Mouse (Mus musculus): Measurements from ENCODE around the gene Tmem147. TPM values are rescaled to one million over a fixed set of nuclear protein-coding genes. Genes with fewer than 3 reads are reported as not detected.

Tmem147 gene
- 108 and 121 TPM in 2 replicates for polyA plus RNA-seq (2015; fragmentation: Nextera tagmentation; extraction: Ambion mirVana)

GRCm38 (mm10) chr7:30729396-30730063 lies at the start of gene Tmem147:
TSS of gene Tmem147 (minus strand) at chr7:30729540.
- under 1% methylated on average over 59 of the region's 60 CpGs for WGBS (ENCODE audit: insufficient replicate concordance)
- ATAC-seq (ENCODE audit: low read depth) = peak; percentile 94
- DNase-seq = peak; percentile 89
- peak within 1 kb of the TSS; percentile 87 for H3K9ac ChIP-seq
- H3K4me3 ChIP-seq (replicated peaks) = peak within 1 kb of the TSS; percentile 77
- peak within 1 kb of the TSS; percentile 92 for H3K4me2 ChIP-seq
- peak within 1 kb of the TSS; percentile 92 for H3K27ac ChIP-seq
- peaks cover 39% of the 10 kb centered on the region for H3K36me3 ChIP-seq
- no peaks in the 10 kb centered on the region for H3K27me3 ChIP-seq
- peaks cover 30% of the 10 kb centered on the region for H3K4me1 ChIP-seq (replicated peaks)
- no peaks in the 10 kb centered on the region for H3K9me3 ChIP-seq (replicated peaks)

GRCm38 (mm10) chr7:30777911-30778310 lies 48.6 kb upstream of the Tmem147 start:
- DNase-seq (no peak), ATAC-seq (ENCODE audit: low read depth) (no peak)
- Histone ChIP-seq H3K4me2 (no peak overlapping the region), H3K4me1 (replicated peaks) (no peaks in the 10 kb centered on the region), H3K27me3 (no peaks in the 10 kb centered on the region), H3K27ac (no peak overlapping the region), H3K36me3 (no peaks in the 10 kb centered on the region), H3K4me3 (replicated peaks) (no peak overlapping the region), H3K9me3 (replicated peaks) (no peaks in the 10 kb centered on the region), H3K9ac (no peak overlapping the region)
- WGBS (ENCODE audit: insufficient replicate concordance) = 33% methylated on average over 1 of the region's 1 CpGs

- Histone ChIP-seq H3K4me3 (replicated peaks) (no peak overlapping the region), H3K36me3 (no peaks in the 10 kb centered on the region), H3K9me3 (replicated peaks) (no peaks in the 10 kb centered on the region), H3K27ac (no peak overlapping the region), H3K4me2 (no peak overlapping the region), H3K4me1 (replicated peaks) (no peaks in the 10 kb centered on the region), H3K27me3 (no peaks in the 10 kb centered on the region), H3K9ac (no peak overlapping the region)
- DNase-seq (no peak), ATAC-seq (ENCODE audit: low read depth) (no peak)
- 50% methylated on average over 7 of the region's 7 CpGs for WGBS (ENCODE audit: insufficient replicate concordance)
These were observed 47.8 kb upstream of the Tmem147 start for GRCm38 (mm10) chr7:30777081-30777579.

DNA sequence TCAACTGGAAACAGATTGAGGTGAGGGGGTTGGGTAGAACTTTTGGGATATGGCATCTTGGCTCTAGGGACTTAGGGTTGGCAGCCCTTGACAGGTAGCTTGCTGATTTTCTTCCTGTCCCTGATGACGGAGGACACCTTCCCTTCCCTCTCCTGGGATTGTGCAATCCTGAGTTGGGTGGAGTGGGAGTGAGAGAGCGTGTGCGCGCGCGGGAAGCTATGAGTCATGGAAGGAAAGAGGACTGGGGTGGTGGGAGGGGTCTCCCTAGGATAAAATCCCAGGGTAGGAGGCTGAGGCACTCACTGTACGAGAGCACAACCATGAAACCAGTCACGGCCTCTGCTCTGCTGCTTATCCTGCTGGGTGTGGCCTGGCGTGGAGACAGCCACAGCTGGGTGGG lies 46.8 kb upstream of the Tmem147 start:
- Histone ChIP-seq H3K4me1 (replicated peaks) (no peaks in the 10 kb centered on the region), H3K9me3 (replicated peaks) (no peaks in the 10 kb centered on the region), H3K36me3 (no peaks in the 10 kb centered on the region), H3K9ac (no peak overlapping the region), H3K27me3 (no peaks in the 10 kb centered on the region), H3K4me2 (no peak overlapping the region), H3K4me3 (replicated peaks) (no peak overlapping the region), H3K27ac (no peak overlapping the region)
- WGBS (ENCODE audit: insufficient replicate concordance) = 72% methylated on average over 9 of the region's 9 CpGs
- ATAC-seq (ENCODE audit: low read depth) = no peak
- DNase-seq = no peak

DNA sequence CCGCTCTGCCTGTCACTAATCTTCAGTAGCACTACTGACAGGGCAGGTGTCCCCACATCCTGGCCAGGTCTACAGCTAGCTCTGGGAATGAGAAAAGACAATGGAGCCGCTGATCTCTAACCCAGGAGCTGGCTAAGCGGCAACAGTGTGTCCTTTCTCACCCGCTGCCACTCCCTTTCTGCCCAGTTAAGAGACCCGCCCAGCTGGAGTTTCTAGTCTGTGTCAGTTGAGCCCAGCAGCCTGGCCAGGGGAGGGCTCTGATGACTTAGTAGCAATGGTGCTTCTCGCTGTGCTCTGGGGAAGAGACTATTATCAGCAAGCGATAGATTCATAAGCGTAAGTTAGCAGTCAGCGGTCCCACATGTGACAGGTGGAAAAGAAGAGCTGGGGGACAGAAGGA lies 39.9 kb upstream of the Tmem147 start:
- Histone ChIP-seq H3K4me3 (replicated peaks) (no peak overlapping the region), H3K27ac (no peak overlapping the region), H3K9ac (no peak overlapping the region), H3K36me3 (no peaks in the 10 kb centered on the region), H3K27me3 (peaks cover 20% of the 10 kb centered on the region), H3K4me1 (replicated peaks) (no peaks in the 10 kb centered on the region), H3K9me3 (replicated peaks) (no peaks in the 10 kb centered on the region), H3K4me2 (no peak overlapping the region)
- no peak for DNase-seq
- WGBS (ENCODE audit: insufficient replicate concordance) = 28% methylated on average over 9 of the region's 9 CpGs
- no peak for ATAC-seq (ENCODE audit: low read depth)

- Histone ChIP-seq H3K4me3 (replicated peaks) (no peak overlapping the region), H3K27ac (no peak overlapping the region), H3K36me3 (no peaks in the 10 kb centered on the region), H3K9ac (no peak overlapping the region), H3K9me3 (replicated peaks) (no peaks in the 10 kb centered on the region), H3K27me3 (peaks cover 26% of the 10 kb centered on the region), H3K4me1 (replicated peaks) (peaks cover 10% of the 10 kb centered on the region), H3K4me2 (no peak overlapping the region)
- WGBS (ENCODE audit: insufficient replicate concordance) = 70% methylated on average over 4 of the region's 4 CpGs
- DNase-seq (no peak), ATAC-seq (ENCODE audit: low read depth) (no peak)
These were observed 37.1 kb upstream of the Tmem147 start for GRCm38 (mm10) chr7:30766408-30766807.

DNA sequence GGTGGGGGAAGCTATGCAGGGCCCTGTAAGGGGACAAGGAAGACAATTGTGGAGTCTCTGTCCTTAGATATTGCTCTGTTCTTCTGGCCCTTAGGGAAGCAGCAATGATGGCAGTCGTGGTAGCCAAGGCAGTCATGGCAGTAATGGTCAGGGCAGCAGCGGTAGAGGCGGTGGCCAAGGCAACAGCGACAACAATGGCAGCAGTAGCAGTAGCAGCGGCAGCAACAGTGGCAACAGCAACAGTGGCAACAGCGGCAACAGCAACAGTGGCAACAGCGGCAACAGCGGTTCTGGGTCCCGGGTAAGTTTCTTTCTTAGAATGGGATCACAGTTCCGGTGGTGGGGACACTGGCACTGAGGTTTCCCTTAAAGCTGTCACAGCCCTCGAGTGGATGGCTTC lies 35.8 kb upstream of the Tmem147 start:
- Histone ChIP-seq H3K9ac (no peak overlapping the region), H3K4me3 (replicated peaks) (no peak overlapping the region), H3K36me3 (no peaks in the 10 kb centered on the region), H3K4me2 (no peak overlapping the region), H3K9me3 (replicated peaks) (no peaks in the 10 kb centered on the region), H3K4me1 (replicated peaks) (peaks cover 17% of the 10 kb centered on the region), H3K27me3 (peaks cover 26% of the 10 kb centered on the region), H3K27ac (no peak overlapping the region)
- 37% methylated on average over 11 of the region's 11 CpGs for WGBS (ENCODE audit: insufficient replicate concordance)
- DNase-seq (no peak), ATAC-seq (ENCODE audit: low read depth) (no peak)

GRCm38 (mm10) chr7:30763456-30763855 lies 34.1 kb upstream of the Tmem147 start, which contains the start of gene Dmkn:
TSS of gene Dmkn (plus strand) at chr7:30763756.
- H3K4me3 ChIP-seq (replicated peaks) = no peak within 1 kb of the TSS
- no peak for ATAC-seq (ENCODE audit: low read depth)
- H3K27ac ChIP-seq = no peak within 1 kb of the TSS
- no peaks in the 10 kb centered on the region for H3K36me3 ChIP-seq
- peaks cover 19% of the 10 kb centered on the region for H3K27me3 ChIP-seq
- no peak for DNase-seq
- peaks cover 20% of the 10 kb centered on the region for H3K4me1 ChIP-seq (replicated peaks)
- H3K9me3 ChIP-seq (replicated peaks) = no peaks in the 10 kb centered on the region
- 50% methylated on average over 5 of the region's 5 CpGs for WGBS (ENCODE audit: insufficient replicate concordance)
- H3K9ac ChIP-seq = no peak within 1 kb of the TSS
- no peak within 1 kb of the TSS for H3K4me2 ChIP-seq

- Histone ChIP-seq H3K4me3 (replicated peaks) (no peak overlapping the region), H3K27me3 (peaks cover 15% of the 10 kb centered on the region), H3K36me3 (no peaks in the 10 kb centered on the region), H3K9me3 (replicated peaks) (no peaks in the 10 kb centered on the region), H3K9ac (no peak overlapping the region), H3K4me1 (replicated peaks) (peaks cover 20% of the 10 kb centered on the region), H3K4me2 (no peak overlapping the region), H3K27ac (no peak overlapping the region)
- ATAC-seq (ENCODE audit: low read depth) (peak; percentile 64; the same call in 1 of the 2 replicates), DNase-seq (peak; percentile 3)
- WGBS (ENCODE audit: insufficient replicate concordance) = 15% methylated on average over 4 of the region's 4 CpGs
These were observed 32.5 kb upstream of the Tmem147 start for GRCm38 (mm10) chr7:30761769-30762352.

- Histone ChIP-seq H3K27me3 (0 out of 2 replicates have a peak, but pooled peaks cover 2% of the 10 kb centered on the region), H3K4me2 (no peak overlapping the region), H3K9ac (no peak overlapping the region), H3K36me3 (no peaks in the 10 kb centered on the region), H3K27ac (no peak overlapping the region), H3K4me1 (replicated peaks) (peaks cover 20% of the 10 kb centered on the region), H3K4me3 (replicated peaks) (no peak overlapping the region), H3K9me3 (replicated peaks) (peaks cover 5% of the 10 kb centered on the region; the same call in 1 of the 2 replicates)
- no peak for ATAC-seq (ENCODE audit: low read depth)
- no peak for DNase-seq
- WGBS (ENCODE audit: insufficient replicate concordance) = 32% methylated on average over 4 of the region's 4 CpGs
These were observed 29.5 kb upstream of the Tmem147 start for GRCm38 (mm10) chr7:30758853-30759252.

DNA sequence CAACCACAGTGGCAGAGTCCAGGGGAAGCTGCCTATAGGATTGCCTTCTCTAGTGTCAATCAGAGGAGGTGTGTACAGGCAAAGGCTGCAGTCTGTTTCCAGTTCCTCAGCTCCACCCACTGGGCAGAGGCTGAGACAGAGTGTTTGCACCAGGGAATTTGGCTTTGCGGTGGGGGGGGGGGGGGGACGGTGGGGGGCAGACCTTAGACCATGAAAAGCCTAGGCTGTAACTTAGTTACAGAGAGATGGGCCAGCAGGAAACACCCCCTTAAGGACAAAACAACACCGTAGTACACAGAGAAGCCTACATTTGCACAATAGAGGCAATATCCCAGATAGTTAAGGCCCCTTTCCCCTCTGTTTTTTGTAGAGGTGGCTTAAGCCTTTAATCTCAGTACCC lies 27.7 kb upstream of the Tmem147 start:
- peaks cover 15% of the 10 kb centered on the region for H3K4me1 ChIP-seq (replicated peaks)

More for the DNA sequence above, 27.7 kb upstream of the Tmem147 start:
- no peak overlapping the region for H3K9ac ChIP-seq
- H3K4me3 ChIP-seq (replicated peaks) = no peak overlapping the region
- H3K36me3 ChIP-seq = no peaks in the 10 kb centered on the region
- WGBS (ENCODE audit: insufficient replicate concordance) = 57% methylated on average over 3 of the region's 3 CpGs
- no peak for DNase-seq
- H3K27me3 ChIP-seq = no peaks in the 10 kb centered on the region
- H3K27ac ChIP-seq = no peak overlapping the region
- H3K4me2 ChIP-seq = no peak overlapping the region
- no peak for ATAC-seq (ENCODE audit: low read depth)
- peaks cover 5% of the 10 kb centered on the region; the same call in 1 of the 2 replicates for H3K9me3 ChIP-seq (replicated peaks)

Measured in liver, embryonic 13.5 days (tissue).